Mouse (Mus musculus) E14TG2a.4 (cell line): Measurements from ENCODE around the gene Tspoap1.
A peak's percentile ranks its signal among the peaks of the same experiment; 100 is the strongest.

Experiments
- H3K27me3 ChIP-seq: 2 replicates; pipeline ENCODE4 v1.6.1; 2014; ENCODE audit warnings: low read length, control low read depth; ENCODE audit not compliant: insufficient read depth
- H3K36me3 ChIP-seq: 2 replicates; pipeline ENCODE4 v1.6.1; 2014; ENCODE audit warnings: low read length, control low read depth; ENCODE audit not compliant: insufficient read depth
- H3K4me1 ChIP-seq: replicated peaks from 2 replicates; pipeline ENCODE4 v1.6.1; 2014; ENCODE audit warnings: low read depth, low read length, control low read depth
- H3K4me3 ChIP-seq: replicated peaks from 2 replicates; pipeline ENCODE4 v1.5.1; 2014; ENCODE audit warnings: mild to moderate bottlenecking, low read length
- H3K9me3 ChIP-seq: 2 replicates; pipeline ENCODE4 v1.6.1; 2014; ENCODE audit warnings: low read length, control low read depth
- CTCF ChIP-seq: conservative IDR thresholded peaks from 2 replicates; pipeline ENCODE4 v1.5.1; 2014; ENCODE audit warnings: low read length
- NANOG ChIP-seq: IDR thresholded peaks from 2 replicates; pipeline ENCODE4 v1.6.1; 2014; ENCODE audit warnings: borderline replicate concordance, low read length, mixed read lengths
- POU5F1 ChIP-seq: IDR thresholded peaks from 2 replicates; pipeline ENCODE4 v1.6.1; 2014; ENCODE audit warnings: low read length, borderline replicate concordance

Gene Tspoap1

GRCm38 (mm10) chr11:87725964-87726562, 34.3 kb upstream of the Tspoap1 start:
- TF ChIP-seq CTCF (no peak), POU5F1 (no peak)

GRCm38 (mm10) chr11:87727021-87727420, 33.3 kb upstream of the Tspoap1 start:
- Histone ChIP-seq H3K9me3 (no peaks in the 10 kb centered on the region), H3K4me3 (no peak overlapping the region), H3K27me3 (peaks cover 44% of the 10 kb centered on the region), H3K4me1 (peaks cover 34% of the 10 kb centered on the region), H3K36me3 (no peaks in the 10 kb centered on the region)
- TF ChIP-seq POU5F1 (no peak), NANOG (no peak), CTCF (no peak)

More at GRCm38 (mm10) chr11:87725964-87726562, 34.3 kb upstream of the Tspoap1 start:
- H3K9me3 ChIP-seq = no peaks in the 10 kb centered on the region
- peaks cover 27% of the 10 kb centered on the region for H3K4me1 ChIP-seq
- no peak overlapping the region for H3K4me3 ChIP-seq
- no peaks in the 10 kb centered on the region for H3K36me3 ChIP-seq
- peaks cover 49% of the 10 kb centered on the region for H3K27me3 ChIP-seq

DNA sequence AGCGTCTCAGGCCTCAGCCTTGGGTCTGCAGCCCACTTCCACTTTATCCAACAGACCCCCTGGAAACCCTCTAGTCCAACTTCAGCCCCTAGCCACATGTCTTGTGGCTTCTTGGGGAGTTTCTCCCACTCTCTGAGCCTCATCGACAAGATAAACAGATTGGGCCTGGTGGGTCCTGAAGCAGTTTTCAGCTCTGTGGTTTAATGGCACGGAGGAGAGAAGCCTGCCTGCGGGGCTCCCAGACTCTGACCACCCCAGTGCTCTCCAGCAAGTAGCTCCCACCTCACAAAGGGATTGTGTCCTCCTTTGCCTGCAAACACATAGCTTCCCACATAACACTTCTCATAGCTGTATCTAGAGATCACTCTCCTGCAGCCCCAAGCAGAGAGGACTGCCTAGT, 32.9 kb upstream of the Tspoap1 start:
- Histone ChIP-seq H3K4me1 (peaks cover 35% of the 10 kb centered on the region), H3K27me3 (peaks cover 49% of the 10 kb centered on the region), H3K4me3 (no peak overlapping the region), H3K36me3 (no peaks in the 10 kb centered on the region), H3K9me3 (no peaks in the 10 kb centered on the region)
- TF ChIP-seq NANOG (no peak), CTCF (no peak), POU5F1 (no peak)

GRCm38 (mm10) chr11:87728850-87729592, 31.3 kb upstream of the Tspoap1 start:
- peaks cover 62% of the 10 kb centered on the region for H3K27me3 ChIP-seq
- H3K36me3 ChIP-seq = no peaks in the 10 kb centered on the region
- H3K4me3 ChIP-seq = no peak overlapping the region
- TF ChIP-seq CTCF = no peak
- no peak for TF ChIP-seq POU5F1
- TF ChIP-seq NANOG = no peak
- no peaks in the 10 kb centered on the region for H3K9me3 ChIP-seq
- peaks cover 40% of the 10 kb centered on the region for H3K4me1 ChIP-seq

GRCm38 (mm10) chr11:87729593-87730185, 30.7 kb upstream of the Tspoap1 start:
- Histone ChIP-seq H3K9me3 (no peaks in the 10 kb centered on the region), H3K27me3 (peaks cover 69% of the 10 kb centered on the region), H3K4me1 (peaks cover 47% of the 10 kb centered on the region), H3K4me3 (no peak overlapping the region), H3K36me3 (no peaks in the 10 kb centered on the region)
- TF ChIP-seq CTCF = no peak
- TF ChIP-seq NANOG = no peak
- TF ChIP-seq POU5F1 = no peak

- Histone ChIP-seq H3K4me1 (peaks cover 48% of the 10 kb centered on the region), H3K36me3 (no peaks in the 10 kb centered on the region), H3K9me3 (no peaks in the 10 kb centered on the region), H3K4me3 (peak overlapping the region; percentile 73), H3K27me3 (peaks cover 72% of the 10 kb centered on the region)
- no peak for TF ChIP-seq POU5F1
- TF ChIP-seq CTCF = no peak
- no peak for TF ChIP-seq NANOG
Measured at GRCm38 (mm10) chr11:87730652-87731310, 29.6 kb upstream of the Tspoap1 start.

DNA sequence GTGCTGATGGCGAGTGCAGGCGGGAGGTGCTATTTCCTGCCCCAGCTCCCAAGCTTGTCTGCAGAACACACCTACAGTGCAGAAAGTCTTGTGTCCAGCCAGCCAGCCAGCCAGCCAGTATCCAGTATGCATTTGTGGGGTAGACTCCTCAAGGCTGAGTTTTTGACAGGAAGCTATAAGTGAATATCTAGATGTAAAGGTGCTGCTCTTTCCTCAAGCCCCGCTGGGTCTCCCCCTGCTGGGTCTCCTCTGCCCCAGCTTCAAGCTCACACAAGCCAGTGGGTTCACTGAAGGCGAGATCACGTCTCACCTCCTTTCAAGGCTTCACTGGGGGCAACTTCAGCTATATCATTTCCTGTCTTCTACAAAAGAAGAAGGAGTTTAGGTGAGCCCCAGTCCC, 26.0 kb upstream of the Tspoap1 start:
- Histone ChIP-seq H3K4me3 (no peak overlapping the region), H3K9me3 (no peaks in the 10 kb centered on the region), H3K27me3 (peaks cover 58% of the 10 kb centered on the region), H3K36me3 (peaks cover 3% of the 10 kb centered on the region), H3K4me1 (peaks cover 47% of the 10 kb centered on the region)
- TF ChIP-seq NANOG = no peak
- TF ChIP-seq POU5F1 = no peak
- no peak for TF ChIP-seq CTCF

DNA sequence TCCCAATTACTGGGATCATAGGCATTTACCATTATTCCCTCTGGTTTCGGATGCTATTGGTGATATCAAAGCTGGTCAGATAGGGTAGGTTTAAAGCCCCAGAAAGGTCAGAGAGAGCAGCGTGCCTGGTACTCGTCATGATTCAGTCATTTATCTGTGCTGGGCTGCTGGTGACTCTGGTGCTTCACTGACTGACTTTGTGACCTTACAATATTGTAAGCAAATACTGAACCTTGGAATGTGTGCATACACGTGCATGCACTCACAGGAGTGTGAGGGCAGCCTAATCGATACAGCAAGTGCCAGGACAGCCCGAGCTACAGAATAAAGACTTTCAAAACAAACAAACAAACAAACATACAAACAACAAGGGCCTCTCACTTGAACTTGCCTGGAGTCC, 24.6 kb upstream of the Tspoap1 start:
- TF ChIP-seq NANOG (no peak), POU5F1 (no peak), CTCF (no peak)
- no peak overlapping the region for H3K4me3 ChIP-seq
- peaks cover 53% of the 10 kb centered on the region for H3K4me1 ChIP-seq
- peaks cover 17% of the 10 kb centered on the region for H3K36me3 ChIP-seq
- H3K9me3 ChIP-seq = no peaks in the 10 kb centered on the region
- H3K27me3 ChIP-seq = peaks cover 49% of the 10 kb centered on the region
